Mouse (Mus musculus) stomach, embryonic 14.5 days (tissue): ENCODE measurements around the gene Rmnd5a. TPM values are rescaled to one million over a fixed set of nuclear protein-coding genes. Genes with fewer than 3 reads are reported as not detected.

Source experiments
- ATAC-seq: fragments of 200-750 bp; cut with Nextera tagmentation; 2 replicates; pipeline ENCODE4 v1.8.0; 2017; ENCODE audit warnings: low read depth, moderate TSS enrichment; ENCODE audit not compliant: insufficient number of reproducible peaks, insufficient read depth, low FRiP score
- H3K27ac ChIP-seq: fragments of 300-500 bp; sonication (generic); 2 replicates; pipeline ENCODE4 v1.5.1; 2014; ENCODE audit warnings: mild to moderate bottlenecking, low read length, moderate library complexity, mixed read lengths
- H3K27me3 ChIP-seq: fragments of 300-500 bp; sonication (generic); 2 replicates; pipeline ENCODE4 v1.6.1; 2014; ENCODE audit warnings: low read length, control low read depth, mixed read lengths; ENCODE audit not compliant: control insufficient read depth, insufficient read depth
- H3K36me3 ChIP-seq: fragments of 300-500 bp; sonication (generic); 2 replicates; pipeline ENCODE4 v1.6.1; 2014; ENCODE audit warnings: mild to moderate bottlenecking, control low read depth, low read length, moderate library complexity, mixed read lengths; ENCODE audit not compliant: control insufficient read depth, insufficient read depth
- H3K4me1 ChIP-seq: fragments of 300-500 bp; sonication (generic); 2 replicates; pipeline ENCODE4 v1.6.1; 2014; ENCODE audit warnings: low read length, control low read depth, mixed read lengths; ENCODE audit not compliant: control insufficient read depth, insufficient read depth
- H3K4me2 ChIP-seq: fragments of 300-500 bp; sonication (generic); replicated peaks from 2 replicates; pipeline ENCODE4 v1.6.1; 2014; ENCODE audit warnings: low read depth, low read length, control low read depth
- H3K4me3 ChIP-seq: fragments of 300-500 bp; sonication (generic); 2 replicates; pipeline ENCODE4 v1.5.1; 2014; ENCODE audit warnings: low read depth, low read length, control low read depth
- H3K9ac ChIP-seq: fragments of 300-500 bp; sonication (generic); replicated peaks from 2 replicates; pipeline ENCODE4 v1.6.1; 2014; ENCODE audit warnings: low read depth, mild to moderate bottlenecking, control low read depth, low read length, moderate library complexity, mixed read lengths
- H3K9me3 ChIP-seq: fragments of 300-500 bp; sonication (generic); 2 replicates; pipeline ENCODE4 v1.6.1; 2016; ENCODE audit warnings: low read depth, low read length, control low read depth; ENCODE audit not compliant: control insufficient read depth
- WGBS: fragments of 180-500 bp; shearing (Covaris S2); extraction: QIAGEN DNeasy Blood & Tissue Kit; methylation state at CpG from one replicate; pipeline ENCODE4 v1.1.7; 2014; 5-methylcytosine and 5-hydroxymethylcytosine counted together
- polyA plus RNA-seq: library from polyadenylated mRNA; unstranded; fragments of >200 nt; fragmentation: Nextera tagmentation; extraction: Ambion mirVana; gene quantifications from 2 replicates; pipeline ENCODE4 v1.2.1, GENCODE M21; 2014

Rmnd5a gene
- polyA plus RNA-seq, 1 experiment from 2014 or later: 10.4 TPM

- WGBS: 76% methylated on average over 3 of the region's 3 CpGs
- ATAC-seq: no peak
- no peak overlapping the region for H3K4me3 ChIP-seq
- no peaks in the 10 kb centered on the region for H3K36me3 ChIP-seq
- no peaks in the 10 kb centered on the region for H3K9me3 ChIP-seq
- no peaks in the 10 kb centered on the region for H3K27me3 ChIP-seq
- H3K27ac ChIP-seq: no peak overlapping the region
- no peak overlapping the region for H3K9ac ChIP-seq
- no peak overlapping the region for H3K4me2 ChIP-seq
- no peaks in the 10 kb centered on the region for H3K4me1 ChIP-seq
These were observed 101.5 kb downstream of the Rmnd5a start for GRCm38 (mm10) chr6:71338941-71339340.

Other genes with a start within 250 kb of the Rmnd5a start
- 2.7 and 4.5 TPM in 2 replicates for gene Fabp1, start 240.8 kb downstream of the Rmnd5a start, polyA plus RNA-seq
- gene Krcc1, start 169.0 kb downstream of the Rmnd5a start, polyA plus RNA-seq: 53.0 and 58.2 TPM in 2 replicates
- 0.78 and 0.86 TPM in 2 replicates for gene Smyd1, start 118.4 kb downstream of the Rmnd5a start, polyA plus RNA-seq
- gene Cd8b1, start 117.8 kb downstream of the Rmnd5a start, polyA plus RNA-seq: 0.27 TPM in 1 of 2 replicates, not detected in the other
- gene Cd8a, start 67.2 kb downstream of the Rmnd5a start, polyA plus RNA-seq: 0.07 TPM in 1 of 2 replicates, not detected in the other
- 21.7 and 27.3 TPM in 2 replicates for gene Rnf103, start 53.3 kb upstream of the Rmnd5a start, polyA plus RNA-seq
- gene Chmp3, start 103.2 kb upstream of the Rmnd5a start, polyA plus RNA-seq: 57.5 and 81.6 TPM in 2 replicates
- gene Kdm3a, start 192.4 kb upstream of the Rmnd5a start, polyA plus RNA-seq: 46.8 and 53.2 TPM in 2 replicates